Mouse (Mus musculus) kidney, embryonic 14.5 days (tissue): ENCODE data around the gene Hoxb5. TPM values are rescaled to one million over a fixed set of nuclear protein-coding genes. Genes with fewer than 3 reads are reported as not detected.

Experiments used
- ATAC-seq: fragments of 200-750 bp; cut with Nextera tagmentation; 2 replicates; pipeline ENCODE4 v1.8.0; 2017; ENCODE audit warnings: moderate number of reproducible peaks, mild to moderate bottlenecking, moderate TSS enrichment, moderate library complexity; ENCODE audit not compliant: low FRiP score, low TSS enrichment
- H3K27ac ChIP-seq: fragments of 300-500 bp; sonication (generic); 2 replicates; pipeline ENCODE4 v1.5.1; 2014; ENCODE audit warnings: low read depth, mild to moderate bottlenecking, low read length, moderate library complexity, mixed read lengths
- H3K27me3 ChIP-seq: fragments of 300-500 bp; sonication (generic); 2 replicates; pipeline ENCODE4 v1.6.1; 2014; ENCODE audit warnings: mild to moderate bottlenecking, low read length; ENCODE audit not compliant: control insufficient read depth, insufficient read depth
- H3K36me3 ChIP-seq: fragments of 300-500 bp; sonication (generic); 2 replicates; pipeline ENCODE4 v1.6.1; 2014; ENCODE audit warnings: low read length, mixed read lengths; ENCODE audit not compliant: control insufficient read depth, insufficient read depth
- H3K4me1 ChIP-seq: fragments of 300-500 bp; sonication (generic); 2 replicates; pipeline ENCODE4 v1.6.1; 2014; ENCODE audit warnings: low read length, mixed read lengths; ENCODE audit not compliant: control insufficient read depth, insufficient read depth
- H3K4me2 ChIP-seq: fragments of 300-500 bp; sonication (generic); replicated peaks from 2 replicates; pipeline ENCODE4 v1.6.1; 2014; ENCODE audit warnings: low read depth, mild to moderate bottlenecking, low read length
- H3K4me3 ChIP-seq: fragments of 300-500 bp; sonication (generic); 2 replicates; pipeline ENCODE4 v1.5.1; 2014; ENCODE audit warnings: mild to moderate bottlenecking, low read length
- H3K9ac ChIP-seq: fragments of 300-500 bp; sonication (generic); 2 replicates; pipeline ENCODE4 v1.6.1; 2014; ENCODE audit warnings: low read depth, mild to moderate bottlenecking, low read length, moderate library complexity
- H3K9me3 ChIP-seq: fragments of 300-500 bp; sonication (generic); 2 replicates; pipeline ENCODE4 v1.6.1; 2016; ENCODE audit warnings: low read length; ENCODE audit not compliant: control insufficient read depth
- WGBS: fragments of 180-500 bp; shearing (Covaris S2); extraction: QIAGEN DNeasy Blood & Tissue Kit; methylation state at CpG from one replicate; pipeline ENCODE4 v1.1.7; 2014; 5-methylcytosine and 5-hydroxymethylcytosine counted together
- polyA plus RNA-seq: library from polyadenylated mRNA; unstranded; fragments of >200 nt; fragmentation: Nextera tagmentation; extraction: Ambion mirVana; gene quantifications from 2 replicates; pipeline ENCODE4 v1.2.1, GENCODE M21; 2014

Hoxb5 gene
- polyA plus RNA-seq, result 22.1 and 24.3 TPM in 2 replicates

- no peaks in the 10 kb centered on the region for H3K27me3 ChIP-seq
- H3K9ac ChIP-seq, result peak within 1 kb of the TSS; percentile 99
- peak; percentile 3 for ATAC-seq
These were observed at the start of gene Hoxb5 for GRCm38 (mm10) chr11:96303151-96304099. Gene Hoxb5 (plus strand): TSS chr11:96303336.

DNA sequence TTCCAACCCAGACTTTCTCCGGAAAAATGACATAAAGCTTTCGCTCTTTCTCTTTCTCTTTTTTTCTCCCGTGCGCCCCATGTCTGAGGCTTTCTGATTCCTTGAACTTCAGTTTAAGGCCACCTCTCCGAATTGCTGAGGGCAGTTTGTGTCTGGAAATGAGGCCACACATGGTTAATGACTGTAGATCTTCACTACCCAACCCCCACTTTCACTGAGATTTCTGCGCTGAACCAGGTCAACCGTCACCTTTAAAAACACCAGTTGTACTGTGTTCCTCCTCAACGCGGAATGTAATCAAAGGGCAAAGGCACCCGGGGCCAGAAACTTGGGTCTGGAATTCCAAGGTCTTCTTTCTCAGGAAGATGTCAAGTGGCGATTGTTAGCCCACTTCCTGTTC is 48.9 kb upstream of the Hoxb5 start:
- no peak for ATAC-seq
- H3K4me2 ChIP-seq, result peak overlapping the region; percentile 71
- WGBS, result 3% methylated on average over 11 of the region's 11 CpGs
- H3K4me3 ChIP-seq, result peak overlapping the region; percentile 77
- H3K36me3 ChIP-seq, result no peaks in the 10 kb centered on the region
- H3K27ac ChIP-seq, result peak overlapping the region; percentile 73
- H3K4me1 ChIP-seq, result peaks cover 61% of the 10 kb centered on the region
- no peaks in the 10 kb centered on the region for H3K9me3 ChIP-seq
- peaks cover 3% of the 10 kb centered on the region; the same call in 1 of the 2 replicates for H3K27me3 ChIP-seq
- peak overlapping the region; percentile 94 for H3K9ac ChIP-seq

More at GRCm38 (mm10) chr11:96303151-96304099, at the start of gene Hoxb5:
- WGBS, result under 1% methylated on average over 69 of the region's 69 CpGs
- Histone ChIP-seq H3K4me3 (peak within 1 kb of the TSS; percentile 53), H3K36me3 (peaks cover 41% of the 10 kb centered on the region), H3K9me3 (no peaks in the 10 kb centered on the region), H3K4me2 (peak within 1 kb of the TSS; percentile 95), H3K4me1 (peaks cover 49% of the 10 kb centered on the region), H3K27ac (peak within 1 kb of the TSS; percentile 100)

DNA sequence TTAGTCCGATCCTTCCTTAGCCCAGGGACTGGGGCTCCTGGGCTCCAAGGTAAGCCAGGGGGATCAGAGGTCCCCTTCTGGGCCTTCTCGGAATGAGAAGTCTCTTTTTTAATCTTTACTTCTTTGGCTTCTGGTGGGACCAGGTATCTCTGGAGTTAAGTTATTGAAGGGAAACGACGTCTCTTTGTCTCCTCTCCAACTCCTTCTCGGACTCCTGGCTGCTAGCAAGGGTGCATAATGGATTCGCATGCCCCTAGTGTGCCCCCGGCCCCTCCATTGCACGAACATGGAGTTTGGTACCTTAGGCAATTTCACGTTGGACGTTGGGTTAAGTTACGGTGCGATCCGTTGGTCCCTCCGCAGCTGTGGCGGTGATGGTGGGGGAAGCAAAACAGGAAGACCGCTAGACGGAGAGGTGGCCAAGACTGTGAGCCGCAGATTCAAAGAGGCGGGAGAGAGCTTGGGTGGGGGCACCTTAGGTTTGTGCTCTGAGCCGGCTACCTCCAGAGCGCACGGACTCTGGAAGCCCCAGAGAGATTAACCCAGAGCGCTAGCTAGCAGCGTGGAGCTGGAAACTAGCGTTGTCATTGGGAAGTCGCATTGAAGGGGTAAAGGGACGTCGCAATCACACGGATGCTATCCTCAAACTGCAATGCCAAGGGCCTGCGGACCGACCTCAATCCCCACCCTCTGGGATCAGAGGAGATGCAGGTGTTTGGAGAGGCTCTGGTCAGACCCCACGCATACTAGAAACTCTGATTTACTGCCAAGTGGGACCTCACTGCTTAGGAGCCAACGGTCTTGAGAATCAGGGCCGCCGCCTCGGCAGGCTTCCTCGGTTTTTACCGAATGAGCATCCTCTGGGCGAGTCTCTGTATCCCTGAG is 47.8 kb upstream of the Hoxb5 start:
- ATAC-seq, result no peak
- Histone ChIP-seq H3K9me3 (no peaks in the 10 kb centered on the region), H3K4me2 (peak overlapping the region; percentile 71), H3K4me3 (peak overlapping the region; percentile 77), H3K27ac (peak overlapping the region; percentile 73), H3K27me3 (peaks cover 3% of the 10 kb centered on the region; the same call in 1 of the 2 replicates), H3K36me3 (no peaks in the 10 kb centered on the region), H3K9ac (peak overlapping the region; percentile 94), H3K4me1 (peaks cover 69% of the 10 kb centered on the region)
- 5% methylated on average over 39 of the region's 39 CpGs for WGBS

DNA sequence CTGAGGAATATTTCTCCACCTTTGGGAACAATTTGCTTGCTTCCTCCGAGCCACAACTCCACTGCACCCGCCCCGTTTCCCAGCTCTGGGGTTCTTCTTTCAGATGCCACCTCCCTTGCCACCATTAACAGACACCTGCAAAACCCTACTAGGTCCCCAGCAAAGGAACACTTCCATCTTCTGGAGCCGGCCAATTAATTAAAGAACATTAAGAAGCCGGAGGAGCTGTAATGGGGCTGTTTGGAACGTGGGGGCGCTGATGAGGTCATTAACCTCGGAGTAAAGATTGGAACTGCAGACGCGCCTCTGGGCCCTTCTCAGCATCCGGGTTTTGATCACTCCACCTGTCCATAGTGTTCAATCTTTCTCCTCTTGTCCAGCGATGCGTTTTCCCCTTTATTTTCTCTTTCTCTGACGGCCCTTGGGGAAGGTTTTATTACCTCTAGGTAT is 47.1 kb upstream of the Hoxb5 start:
- Histone ChIP-seq H3K27me3 (peaks cover 3% of the 10 kb centered on the region; the same call in 1 of the 2 replicates), H3K9ac (0 out of 2 replicates have a peak overlapping the region, but pooled peaks have one; percentile 29)
- no peak for ATAC-seq

GRCm38 (mm10) chr11:96257141-96257540 is 46.0 kb upstream of the Hoxb5 start:
- 28% methylated on average over 2 of the region's 2 CpGs for WGBS
- peak overlapping the region; percentile 39; the same call in 1 of the 2 replicates for H3K27ac ChIP-seq
- H3K9me3 ChIP-seq, result no peaks in the 10 kb centered on the region
- H3K36me3 ChIP-seq, result peaks cover 4% of the 10 kb centered on the region; the same call in 1 of the 2 replicates
- no peak overlapping the region for H3K9ac ChIP-seq
- H3K4me2 ChIP-seq, result 0 out of 2 replicates have a peak overlapping the region, but pooled peaks have one; percentile 18
- ATAC-seq, result no peak
- H3K4me3 ChIP-seq, result no peak overlapping the region
- H3K4me1 ChIP-seq, result peaks cover 76% of the 10 kb centered on the region
- peaks cover 3% of the 10 kb centered on the region; the same call in 1 of the 2 replicates for H3K27me3 ChIP-seq

More for the DNA sequence above, 47.1 kb upstream of the Hoxb5 start:
- Histone ChIP-seq H3K4me2 (peak overlapping the region; percentile 71), H3K4me1 (peaks cover 70% of the 10 kb centered on the region), H3K9me3 (no peaks in the 10 kb centered on the region), H3K36me3 (no peaks in the 10 kb centered on the region), H3K4me3 (peak overlapping the region; percentile 77), H3K27ac (no peak overlapping the region)
- 16% methylated on average over 14 of the region's 14 CpGs for WGBS

GRCm38 (mm10) chr11:96259038-96259437 is 44.1 kb upstream of the Hoxb5 start:
- H3K9me3 ChIP-seq, result no peaks in the 10 kb centered on the region

GRCm38 (mm10) chr11:96259511-96259910 is 43.6 kb upstream of the Hoxb5 start:
- Histone ChIP-seq H3K4me3 (no peak overlapping the region), H3K27ac (peak overlapping the region; percentile 47; the same call in 1 of the 2 replicates), H3K4me1 (peaks cover 85% of the 10 kb centered on the region), H3K4me2 (no peak overlapping the region), H3K9ac (no peak overlapping the region), H3K36me3 (peaks cover 19% of the 10 kb centered on the region; the same call in 1 of the 2 replicates), H3K9me3 (no peaks in the 10 kb centered on the region), H3K27me3 (peaks cover 3% of the 10 kb centered on the region)
- no peak for ATAC-seq
- WGBS, result 17% methylated on average over 1 of the region's 1 CpGs

More at GRCm38 (mm10) chr11:96259038-96259437, 44.1 kb upstream of the Hoxb5 start:
- Histone ChIP-seq H3K36me3 (peaks cover 14% of the 10 kb centered on the region; the same call in 1 of the 2 replicates), H3K27me3 (peaks cover 3% of the 10 kb centered on the region), H3K9ac (no peak overlapping the region; the same call in 1 of the 2 replicates), H3K4me2 (no peak overlapping the region; the same call in 1 of the 2 replicates), H3K4me1 (peaks cover 85% of the 10 kb centered on the region), H3K27ac (peak overlapping the region; percentile 47), H3K4me3 (no peak overlapping the region)
- peak; percentile 20 for ATAC-seq
- 19% methylated on average over 2 of the region's 2 CpGs for WGBS

DNA sequence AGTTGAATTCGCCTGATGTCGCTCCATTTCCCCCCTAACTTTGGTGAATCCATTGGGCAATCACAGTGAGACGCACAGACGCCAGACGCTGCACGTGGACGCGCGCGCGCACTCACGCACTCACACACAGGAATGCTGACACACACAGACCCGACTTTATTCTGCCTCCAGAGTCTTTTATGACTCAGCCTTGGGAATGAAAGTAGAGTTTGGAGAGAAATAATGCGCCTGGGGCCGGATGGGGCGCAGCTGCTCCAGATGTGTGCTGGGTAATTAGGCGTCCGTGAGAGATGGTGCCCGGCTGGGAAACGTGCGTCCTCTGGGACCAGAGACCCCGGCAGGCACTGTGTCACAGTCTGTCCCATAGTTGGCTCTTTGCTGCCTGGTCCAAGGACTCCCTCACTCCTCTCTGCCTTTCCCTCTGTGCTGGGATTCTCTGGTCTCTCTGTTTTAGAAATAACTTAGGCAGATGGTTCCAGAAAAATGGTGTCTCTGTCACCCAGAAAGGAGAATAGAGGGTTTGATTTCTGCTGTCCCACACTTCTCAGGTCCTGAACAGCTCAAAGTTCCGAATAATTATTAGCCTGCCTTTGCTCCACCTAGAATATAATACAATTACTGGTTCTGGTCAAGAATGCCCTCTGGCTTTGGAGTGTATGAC is 42.7 kb upstream of the Hoxb5 start:
- 7% methylated on average over 23 of the region's 23 CpGs for WGBS
- Histone ChIP-seq H3K9me3 (no peaks in the 10 kb centered on the region), H3K4me3 (0 out of 2 replicates have a peak overlapping the region, but pooled peaks have one; percentile 8), H3K27ac (peak overlapping the region; percentile 43; the same call in 1 of the 2 replicates), H3K36me3 (peaks cover 24% of the 10 kb centered on the region; the same call in 1 of the 2 replicates), H3K27me3 (no peaks in the 10 kb centered on the region; the same call in 1 of the 2 replicates), H3K4me2 (peak overlapping the region; percentile 25), H3K4me1 (peaks cover 83% of the 10 kb centered on the region), H3K9ac (0 out of 2 replicates have a peak overlapping the region, but pooled peaks have one; percentile 31)
- ATAC-seq, result no peak
